Mouse (Mus musculus) megakaryocyte progenitor cell, adult 5-6 weeks (primary cell): ENCODE data around the gene Gm960. TPM values are rescaled to one million over a fixed set of nuclear protein-coding genes. Genes with fewer than 3 reads are reported as not detected.

Source experiments
- ATAC-seq: replicated peaks from 2 replicates; pipeline ENCODE4 v1.8.0; 2016; ENCODE audit warnings: mild to moderate bottlenecking, moderate TSS enrichment, inconsistent platforms; ENCODE audit not compliant: poor library complexity
- total RNA-seq, 2 experiments: library from RNA; stranded (forward) in 1 of 2; stranded (reverse) in 1 of 2; fragments of 157-497, 149-512 nt in 1 of 2; fragments of 200-1000 nt in 1 of 2; gene quantifications; 2 replicates each; pipeline versions ENCODE4 v1.2.3 to v1.2.4; 2015 to 2017

Gm960 gene
- total RNA-seq (2015): not detected in 2 replicates
- not detected in 2 replicates for total RNA-seq (2017)

- no peak for ATAC-seq
Observed at GRCm38 (mm10) chr19:4698205-4698677, at the start of gene Gm960. Gm960 (minus strand) TSS chr19:4698668.

- ATAC-seq: no peak
Observed at GRCm38 (mm10) chr19:4747631-4748312, 49.3 kb upstream of the Gm960 start.

GRCm38 (mm10) chr19:4746611-4747010 lies 48.1 kb upstream of the Gm960 start:
- no peak for ATAC-seq

- ATAC-seq: no peak
Observed at GRCm38 (mm10) chr19:4745681-4746080, 47.2 kb upstream of the Gm960 start.

GRCm38 (mm10) chr19:4745057-4745456 lies 46.6 kb upstream of the Gm960 start:
- ATAC-seq: no peak

GRCm38 (mm10) chr19:4744026-4744425 lies 45.6 kb upstream of the Gm960 start:
- ATAC-seq: no peak

- ATAC-seq: no peak
Observed at GRCm38 (mm10) chr19:4743524-4743923, 45.1 kb upstream of the Gm960 start.

GRCm38 (mm10) chr19:4742229-4742628 lies 43.8 kb upstream of the Gm960 start:
- no peak for ATAC-seq

GRCm38 (mm10) chr19:4741482-4741881 lies 43.0 kb upstream of the Gm960 start:
- no peak for ATAC-seq

- no peak for ATAC-seq
Observed at GRCm38 (mm10) chr19:4739762-4740161, 41.3 kb upstream of the Gm960 start.

GRCm38 (mm10) chr19:4739053-4739452 lies 40.6 kb upstream of the Gm960 start:
- ATAC-seq: no peak

GRCm38 (mm10) chr19:4737866-4738265 lies 39.4 kb upstream of the Gm960 start:
- no peak for ATAC-seq

- ATAC-seq: no peak
Observed at GRCm38 (mm10) chr19:4733052-4733451, 34.6 kb upstream of the Gm960 start.

- ATAC-seq: no peak
Observed at GRCm38 (mm10) chr19:4729186-4729585, 30.7 kb upstream of the Gm960 start.

- no peak for ATAC-seq
Observed at GRCm38 (mm10) chr19:4720671-4721244, 22.3 kb upstream of the Gm960 start.

GRCm38 (mm10) chr19:4720112-4720511 lies 21.6 kb upstream of the Gm960 start:
- no peak for ATAC-seq

GRCm38 (mm10) chr19:4719351-4719764 lies 20.9 kb upstream of the Gm960 start:
- ATAC-seq: no peak

GRCm38 (mm10) chr19:4718716-4719115 lies 20.2 kb upstream of the Gm960 start:
- peak; percentile 58 for ATAC-seq

GRCm38 (mm10) chr19:4717281-4717680 lies 18.8 kb upstream of the Gm960 start:
- no peak for ATAC-seq

- no peak for ATAC-seq
Observed at GRCm38 (mm10) chr19:4716756-4717155, 18.3 kb upstream of the Gm960 start.

- ATAC-seq: no peak
Observed at GRCm38 (mm10) chr19:4713886-4714285, 15.4 kb upstream of the Gm960 start.

- ATAC-seq: no peak
Observed at GRCm38 (mm10) chr19:4712781-4713526, 14.5 kb upstream of the Gm960 start.
